Mouse (Mus musculus) heart, postnatal 0 days (tissue): ENCODE results near the gene Thsd7a.

ENCODE experiments used
- CTCF ChIP-seq: IDR thresholded peaks from 2 replicates; pipeline ENCODE4 v1.5.1; 2016; ENCODE audit warnings: antibody characterized with exemption, control low read depth, low read depth
- EP300 ChIP-seq: IDR thresholded peaks from 2 replicates; pipeline ENCODE4 v1.6.1; 2016; ENCODE audit warnings: antibody characterized with exemption, low read depth

DNA sequence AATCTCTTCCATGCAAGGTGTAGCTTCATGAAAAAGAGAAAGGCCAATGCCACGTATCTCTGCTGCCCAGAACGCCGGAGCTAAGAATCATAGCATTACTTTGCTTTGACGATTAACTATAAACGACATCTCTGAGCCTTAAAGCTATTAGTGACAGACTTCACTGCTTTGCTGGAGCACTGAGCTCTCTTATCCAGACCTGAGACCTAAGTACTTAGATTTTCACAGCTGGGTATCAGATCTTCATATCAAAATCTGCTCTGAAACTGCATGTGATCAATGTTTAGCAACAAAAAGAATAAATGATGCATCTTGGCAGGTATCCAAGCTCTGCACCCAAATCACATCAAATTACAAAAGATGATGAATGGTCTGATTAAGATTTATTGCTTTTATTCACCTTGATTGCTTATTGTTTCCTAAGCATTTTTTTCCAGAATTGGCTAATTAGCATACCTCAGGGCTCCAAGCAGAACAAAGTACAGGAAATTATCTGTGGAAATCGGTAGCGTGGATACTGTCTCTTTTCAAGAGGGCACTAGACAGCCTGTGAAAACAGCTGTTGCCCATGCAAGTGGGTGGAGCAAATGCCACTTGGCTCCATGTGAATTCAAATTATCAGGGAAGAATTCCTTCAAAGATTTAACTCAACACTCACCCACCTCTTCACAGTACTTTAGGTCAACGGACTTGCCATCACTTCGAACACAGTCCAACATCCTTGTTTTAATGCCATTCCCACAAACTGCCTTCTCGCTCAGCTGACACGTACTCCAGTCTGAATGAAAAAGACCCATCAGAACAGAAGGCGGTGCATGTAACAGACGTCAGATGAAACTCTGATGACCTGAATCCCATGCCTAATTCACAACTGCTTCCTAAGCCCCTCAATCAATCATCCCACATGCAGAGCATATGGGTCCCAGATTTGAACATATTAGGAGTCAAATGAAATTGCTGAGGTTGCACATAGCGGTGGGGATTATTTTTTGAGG is 412.3 kb downstream of the Thsd7a start:
- TF ChIP-seq CTCF = no peak
- no peak for TF ChIP-seq EP300
